Mouse (Mus musculus) spleen, postnatal 14 days (tissue): Measurements from ENCODE around the gene Psmc4.

Source experiments
- DNase-seq, 2 experiments: peaks; one replicate each; pipeline ENCODE4 v3.0.0; 2021 to 2022; ENCODE audit warnings: low spot score in 2 of 2

Gene Psmc4

GRCm38 (mm10) chr7:28049476-28050409 is at the start of gene Psmc4:
Gene Psmc4, minus strand, starts transcription at chr7:28050101.
- DNase-seq = peak; percentile 93 to 96

DNA sequence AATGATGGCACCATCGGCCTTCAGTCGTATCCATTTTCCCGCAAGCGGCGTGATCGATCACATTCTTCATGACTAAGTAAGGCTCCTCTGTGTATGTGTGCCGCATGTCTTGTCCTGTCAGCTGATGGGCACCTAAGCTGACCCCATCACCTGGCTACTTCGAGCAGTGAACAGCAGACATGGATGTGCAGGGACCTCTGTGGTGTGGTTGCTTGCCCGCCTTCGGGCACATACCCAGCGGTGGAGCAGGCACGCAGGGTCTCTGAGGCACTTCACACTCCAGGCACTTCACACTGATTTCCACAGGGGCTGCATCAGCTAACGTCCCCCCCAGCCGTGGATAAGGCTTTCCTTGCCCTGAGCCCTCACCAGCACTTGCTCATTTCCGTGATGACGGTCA is 49.2 kb upstream of the Psmc4 start:
- no peak for DNase-seq

DNA sequence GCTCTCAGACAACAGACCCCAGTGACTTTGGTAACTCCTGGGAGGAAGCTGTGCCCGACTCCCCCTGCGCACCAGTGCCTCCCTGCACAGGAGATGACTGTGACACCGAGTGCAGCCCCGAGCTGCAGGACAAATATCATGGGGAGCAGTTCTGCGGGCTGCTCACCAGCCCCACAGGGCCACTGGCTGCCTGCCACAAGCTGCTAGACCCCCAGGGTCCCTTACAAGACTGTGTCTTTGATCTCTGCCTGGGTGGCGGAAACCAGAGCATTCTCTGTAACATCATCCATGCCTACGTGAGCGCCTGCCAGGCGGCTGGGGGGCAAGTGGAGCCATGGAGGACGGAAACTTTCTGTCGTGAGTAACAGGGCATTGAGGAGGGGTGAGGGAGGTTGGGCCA is 43.6 kb upstream of the Psmc4 start:
- DNase-seq = no peak

- no peak for DNase-seq
Observed at GRCm38 (mm10) chr7:28086236-28086635, 36.3 kb upstream of the Psmc4 start.

- no peak for DNase-seq
Observed at GRCm38 (mm10) chr7:28084215-28084614, 34.3 kb upstream of the Psmc4 start.

DNA sequence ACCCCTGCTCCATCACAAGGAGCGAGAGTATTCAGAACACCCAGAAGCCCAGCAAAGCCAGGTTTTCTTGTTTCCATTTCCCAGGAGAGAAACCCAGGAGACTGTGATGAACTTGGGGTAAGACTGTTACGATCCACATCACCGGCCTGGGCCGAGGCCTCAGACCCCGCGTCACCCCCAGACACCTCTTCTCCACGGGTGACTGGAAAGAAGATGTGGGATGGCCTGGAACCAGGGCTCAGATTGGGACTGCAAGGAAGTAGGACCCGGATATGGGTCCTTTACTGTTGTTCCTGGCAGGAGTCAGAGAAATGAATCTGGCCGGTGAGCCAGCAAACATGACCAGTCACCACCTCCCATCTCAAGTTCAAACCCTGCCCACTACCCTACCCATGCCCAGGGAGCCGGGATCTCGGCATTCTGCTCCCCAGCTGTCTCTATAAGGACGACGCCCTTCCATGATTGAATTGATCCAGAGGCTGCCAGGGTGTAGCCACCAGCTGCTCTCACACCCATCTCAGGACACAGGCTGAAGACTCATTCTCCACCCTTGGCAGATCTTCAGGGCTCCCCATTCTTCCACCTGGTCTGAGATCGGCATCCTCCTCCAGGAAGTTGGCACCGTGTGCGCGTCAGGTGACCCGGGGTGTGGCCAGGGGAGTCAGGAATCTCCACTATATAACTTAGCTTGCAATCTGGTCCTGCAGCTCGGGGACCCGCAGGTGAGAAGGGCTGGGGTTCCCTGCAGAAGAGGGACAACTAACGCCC is 20.8 kb upstream of the Psmc4 start, which contains the start of gene Fcgbp:
Fcgbp (plus strand) TSS at position 706 of the 768 bp plus-strand sequence.
- DNase-seq = no peak

- no peak for DNase-seq
Observed at GRCm38 (mm10) chr7:28069546-28070172, 19.8 kb upstream of the Psmc4 start.

GRCm38 (mm10) chr7:28068661-28069060 is 18.8 kb upstream of the Psmc4 start:
- no peak for DNase-seq

DNA sequence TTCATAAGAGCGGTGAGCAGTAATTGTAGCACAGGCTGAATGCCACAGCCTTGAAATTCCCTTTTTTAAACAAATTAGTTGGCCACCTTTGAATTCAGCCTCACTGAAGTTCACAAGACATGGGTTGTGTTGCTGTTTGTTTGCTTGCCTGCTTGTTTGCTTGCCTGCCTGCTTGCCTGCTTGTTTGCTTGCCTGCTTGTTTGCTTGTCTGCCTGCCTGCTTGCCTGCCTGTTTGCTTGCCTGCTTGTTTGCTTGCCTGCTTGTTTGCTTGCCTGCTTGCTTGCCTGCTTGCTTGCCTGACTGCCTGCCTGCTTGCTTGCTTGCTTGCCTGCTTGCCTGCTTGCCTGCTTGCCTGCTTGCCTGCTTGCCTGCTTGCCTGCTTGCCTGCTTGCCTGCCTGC is 10.1 kb upstream of the Psmc4 start:
- DNase-seq = no peak

GRCm38 (mm10) chr7:28053046-28053930 is 3.4 kb upstream of the Psmc4 start:
- no peak for DNase-seq

DNA sequence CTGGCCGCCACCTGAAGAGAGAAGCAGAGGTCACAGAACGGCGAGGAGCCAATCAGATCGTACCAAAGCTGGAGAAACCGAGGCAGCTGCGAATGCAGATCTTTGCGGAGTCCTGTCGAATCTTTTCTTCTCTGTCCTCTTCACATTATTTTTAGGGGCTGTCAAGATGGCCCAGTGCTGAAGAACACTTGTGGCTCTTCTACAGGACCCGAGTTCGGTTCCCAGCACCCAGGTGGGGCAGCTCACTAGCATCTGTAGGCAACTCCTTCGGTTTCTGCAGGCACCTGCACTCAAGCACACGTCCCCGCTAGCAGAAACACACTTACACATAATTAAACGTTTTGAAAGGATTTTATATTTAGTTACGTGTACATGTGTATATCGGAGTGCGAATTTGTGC is 683 bp upstream of the Psmc4 start:
- DNase-seq = no peak

- no peak for DNase-seq
Observed at GRCm38 (mm10) chr7:28044524-28044923, 5.4 kb downstream of the Psmc4 start.

DNA sequence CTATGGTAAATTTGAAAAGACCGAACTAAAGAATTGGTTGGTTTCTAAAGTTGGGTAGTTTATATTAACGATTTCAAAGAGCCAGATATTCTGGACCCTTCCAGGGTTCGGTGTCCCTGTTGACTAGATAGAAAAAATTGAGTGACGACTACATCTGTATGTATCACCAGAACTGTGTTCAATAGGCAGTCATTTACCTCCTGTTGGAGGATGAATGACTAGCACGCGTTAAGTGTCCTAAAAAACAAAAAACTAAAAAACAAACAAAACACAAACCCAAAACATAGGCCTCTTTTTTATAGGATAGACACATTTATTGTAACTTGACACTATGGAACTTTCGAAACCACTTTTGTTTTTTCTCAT is 35.5 kb downstream of the Psmc4 start:
- DNase-seq = no peak

DNA sequence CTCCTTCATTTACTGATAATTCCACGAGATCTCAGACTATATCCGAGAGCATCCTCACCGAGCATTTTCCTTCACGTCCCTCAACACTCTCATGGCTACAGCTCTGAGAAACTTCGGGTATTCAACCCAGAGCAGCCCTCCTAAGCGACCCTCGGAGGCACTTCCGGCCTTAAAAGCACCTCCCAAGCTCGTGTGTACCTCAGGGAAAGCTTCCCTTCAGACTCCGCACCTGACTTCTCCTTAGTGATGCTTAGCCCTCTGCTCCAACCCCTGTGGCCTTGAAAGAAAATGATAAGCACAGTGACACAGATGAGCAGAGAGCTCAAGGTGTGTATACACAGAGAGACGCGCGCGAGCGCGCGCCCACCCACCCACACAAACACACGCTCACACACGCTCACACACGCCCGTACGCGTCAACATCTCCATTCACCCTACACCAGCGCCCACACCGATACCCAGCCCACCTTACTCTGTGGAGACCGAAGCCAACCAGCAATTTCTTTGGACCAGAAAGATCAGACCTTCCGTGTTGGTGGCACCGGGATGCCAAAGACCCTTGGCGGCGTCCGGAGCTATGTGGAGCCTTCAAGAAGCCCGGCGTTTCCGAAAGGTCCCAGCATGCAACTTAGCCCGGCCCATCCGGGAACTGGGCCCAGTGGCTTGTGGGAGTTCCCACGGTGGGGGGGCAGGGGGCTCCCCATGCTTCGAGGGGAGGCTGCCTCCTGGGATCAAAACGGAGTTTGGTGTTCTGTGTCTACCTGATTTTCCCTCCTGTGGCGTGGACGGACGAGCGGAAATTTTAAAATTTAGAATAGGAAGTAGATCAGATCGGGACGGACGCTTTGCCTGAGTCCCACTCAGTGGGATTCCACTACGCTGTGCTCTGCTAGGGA is 36.1 kb downstream of the Psmc4 start, which contains the start of gene Zfp850:
Zfp850 (minus strand) TSS at position 567 of the 896 bp plus-strand sequence.
- peak; percentile 41 to 56 for DNase-seq

- DNase-seq = no peak
Observed at GRCm38 (mm10) chr7:28010271-28010670, 39.6 kb downstream of the Psmc4 start.
